ENCODE assay signal across 8 mouse cellular contexts in the genomic region with DNA sequence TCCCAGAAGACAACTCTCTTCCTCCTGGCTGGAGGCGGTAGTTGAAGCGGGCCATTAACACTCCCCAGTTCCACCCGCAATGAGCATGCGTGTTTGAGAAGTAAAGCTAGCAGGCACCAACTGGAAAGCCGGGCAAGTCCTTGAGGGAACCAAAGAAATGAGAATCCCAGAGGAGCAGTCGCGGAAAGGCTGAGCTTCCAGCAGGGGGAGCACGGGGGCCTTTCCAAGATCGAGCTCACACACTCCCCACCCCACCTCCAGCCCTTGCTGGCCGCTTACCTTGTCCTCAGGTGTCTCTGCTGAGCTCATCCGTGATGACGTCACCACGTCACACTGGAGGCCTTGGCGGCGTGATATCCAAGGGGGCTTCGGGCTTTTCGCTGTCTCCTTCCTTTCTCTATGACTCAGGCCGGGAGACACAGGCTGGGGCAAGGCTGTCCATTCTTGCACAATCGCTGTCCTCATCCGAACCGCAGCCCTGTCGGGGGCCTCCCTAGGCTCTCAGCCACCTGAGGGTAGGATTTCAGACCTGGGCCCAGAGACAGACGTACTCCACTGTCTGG. TPM values are rescaled to one million over a fixed set of nuclear protein-coding genes. Genes with fewer than 3 reads are reported as not detected.
DNase-seq lines count a peak whose midpoint lies in the region; ATAC-seq and TF ChIP-seq lines count a peak whose summit lies in the region.

Ptges (minus strand) TSS at position 381 of the 563 bp plus-strand sequence.

- DNase-seq in Muller cell, postnatal 12 days (ENCODE audit: inconsistent ontology term), result peak; percentile 82
- DNase-seq in cerebellum, adult 18-20 months, result peak; percentile 84 to 87
- DNase-seq in heart, postnatal 25 days (ENCODE audit: low spot score), result peak; percentile 45
- peak; percentile 70 to 74 for DNase-seq in layer of hippocampus, adult 2 months (ENCODE audit: low spot score in 2 of 2)
- DNase-seq in ovary, postnatal 36 days (ENCODE audit: low spot score), result peak; percentile 80
- peak; percentile 52 to 57 for DNase-seq in thymus, postnatal 36 days

- peak within 1 kb of the TSS; percentile 68 for H3K4me2 ChIP-seq in forebrain, embryonic 16.5 days (ENCODE audit: low read length)
- H3K4me2 ChIP-seq in lung, embryonic 16.5 days (ENCODE audit: low read depth, low read length), result peak within 1 kb of the TSS; percentile 64

- TF ChIP-seq CTCF in layer of hippocampus, adult 2 months (conservative IDR thresholded peaks at IDR 0.05), result peak; percentile 82

- H3K4me3 ChIP-seq in forebrain, embryonic 16.5 days (replicated peaks; ENCODE audit: low read length), result peak within 1 kb of the TSS; percentile 40
- H3K4me3 ChIP-seq in layer of hippocampus, adult 2 months, result peak within 1 kb of the TSS; percentile 38; the same call in 1 of the 2 replicates
- peak within 1 kb of the TSS; percentile 44 for H3K4me3 ChIP-seq in lung, embryonic 16.5 days (ENCODE audit: low read length)

- ATAC-seq in forebrain, embryonic 16.5 days, result peak; percentile 77
- ATAC-seq in lung, embryonic 16.5 days (ENCODE audit: low read depth), result peak; percentile 15; the same call in 1 of the 2 replicates

- no peaks in the 10 kb centered on the region for H3K27me3 ChIP-seq in forebrain, embryonic 16.5 days (replicated peaks; ENCODE audit: control insufficient read depth, insufficient read depth, low read length)
- no peaks in the 10 kb centered on the region for H3K27me3 ChIP-seq in lung, embryonic 16.5 days (ENCODE audit: control insufficient read depth, insufficient read depth, low read depth, low read length)

- 1% methylated on average over 23 of the region's 23 CpGs for WGBS in forebrain, embryonic 16.5 days
- under 1% methylated on average over 23 of the region's 23 CpGs for WGBS in lung, embryonic 16.5 days

- peaks cover 11% of the 10 kb centered on the region for H3K4me1 ChIP-seq in forebrain, embryonic 16.5 days (replicated peaks; ENCODE audit: control insufficient read depth, insufficient read depth, low read length)
- H3K4me1 ChIP-seq in lung, embryonic 16.5 days (replicated peaks; ENCODE audit: control insufficient read depth, insufficient read depth, low read length), result peaks cover 24% of the 10 kb centered on the region

- H3K9ac ChIP-seq in forebrain, embryonic 16.5 days (replicated peaks; ENCODE audit: low read depth, low read length), result peak within 1 kb of the TSS; percentile 56
- H3K9ac ChIP-seq in lung, embryonic 16.5 days (ENCODE audit: low read length), result peak within 1 kb of the TSS; percentile 61

- no peaks in the 10 kb centered on the region for H3K36me3 ChIP-seq in forebrain, embryonic 16.5 days (ENCODE audit: control insufficient read depth, insufficient read depth)
- no peaks in the 10 kb centered on the region for H3K36me3 ChIP-seq in lung, embryonic 16.5 days (ENCODE audit: control insufficient read depth, insufficient read depth, low read length)

- intact Hi-C loops in heart, postnatal 25 days (cut with DNase I), result loop anchor here (5.0 kb wide), 1 partner anchor 97 kb away; the partner anchor contains the start of genes Asb6 and Prrx2

- H3K9me3 ChIP-seq in forebrain, embryonic 16.5 days (ENCODE audit: control insufficient read depth, low read length), result no peaks in the 10 kb centered on the region
- H3K9me3 ChIP-seq in lung, embryonic 16.5 days (ENCODE audit: control insufficient read depth, low read length), result no peaks in the 10 kb centered on the region

- H3K27ac ChIP-seq in forebrain, embryonic 16.5 days (ENCODE audit: low read length), result no peak within 1 kb of the TSS
- peak within 1 kb of the TSS; percentile 33; the same call in 1 of the 2 replicates for H3K27ac ChIP-seq in layer of hippocampus, adult 2 months
- H3K27ac ChIP-seq in lung, embryonic 16.5 days (ENCODE audit: low read length), result peak within 1 kb of the TSS; percentile 96

RNA-seq across cellular contexts. Expression of gene Ptges, which starts in this region (rescaled TPM):
- 3.3 and 4.4 TPM in 2 replicates for polyA plus RNA-seq in forebrain, embryonic 16.5 days (2015; fragmentation: Nextera tagmentation; extraction: Ambion mirVana)
- 1 to 10 TPM; 2.3 to 2.7 TPM for total RNA-seq in heart, postnatal 25 days (2021)
- 1 to 10 TPM; 4.2 to 4.5 TPM for total RNA-seq in layer of hippocampus, adult 2 months (2021)
- polyA plus RNA-seq in lung, embryonic 16.5 days (2015; fragmentation: Nextera tagmentation; extraction: Ambion mirVana), result 27.9 and 30.3 TPM in 2 replicates
